Mouse (Mus musculus) limb, embryonic 14.5 days (tissue): ENCODE measurements around the gene Npw. TPM values are rescaled to one million over a fixed set of nuclear protein-coding genes. Genes with fewer than 3 reads are reported as not detected.

Experiments used
- ATAC-seq: fragments of 200-750 bp; cut with Nextera tagmentation; 2 replicates; pipeline ENCODE4 v1.8.0; 2017; ENCODE audit warnings: low read depth, moderate number of reproducible peaks, moderate TSS enrichment; ENCODE audit not compliant: low FRiP score
- DNase-seq: peaks from one replicate; pipeline ENCODE4 v3.0.0-alpha.2; 2015; ENCODE audit warnings: low spot score
- H3K27ac ChIP-seq: fragments of 300-500 bp; sonication (generic); replicated peaks from 2 replicates; pipeline ENCODE4 v1.5.1; 2014; ENCODE audit warnings: low read depth, mild to moderate bottlenecking, low read length, moderate library complexity, mixed read lengths
- H3K27me3 ChIP-seq: fragments of 300-500 bp; sonication (generic); 2 replicates; pipeline ENCODE4 v1.6.1; 2014; ENCODE audit warnings: low read length, mixed read lengths; ENCODE audit not compliant: control insufficient read depth, insufficient read depth
- H3K36me3 ChIP-seq: fragments of 300-500 bp; sonication (generic); 2 replicates; pipeline ENCODE4 v1.6.1; 2014; ENCODE audit warnings: mild to moderate bottlenecking, low read length, moderate library complexity, mixed read lengths; ENCODE audit not compliant: control insufficient read depth, insufficient read depth
- H3K4me1 ChIP-seq: fragments of 300-500 bp; sonication (generic); 2 replicates; pipeline ENCODE4 v1.6.1; 2014; ENCODE audit warnings: antibody characterized with exemption, low read length, mixed read lengths; ENCODE audit not compliant: control insufficient read depth, insufficient read depth
- H3K4me2 ChIP-seq: fragments of 300-500 bp; sonication (generic); replicated peaks from 2 replicates; pipeline ENCODE4 v1.6.1; 2014; ENCODE audit warnings: low read depth, mild to moderate bottlenecking, low read length, moderate library complexity; ENCODE audit not compliant: severe bottlenecking
- H3K4me3 ChIP-seq: fragments of 300-500 bp; sonication (generic); replicated peaks from 2 replicates; pipeline ENCODE4 v1.5.1; 2014; ENCODE audit warnings: low read length
- H3K9ac ChIP-seq: fragments of 300-500 bp; sonication (generic); 2 replicates; pipeline ENCODE4 v1.6.1; 2014; ENCODE audit warnings: mild to moderate bottlenecking, low read depth, low read length, moderate library complexity; ENCODE audit not compliant: severe bottlenecking
- H3K9me3 ChIP-seq: fragments of 300-500 bp; sonication (generic); 2 replicates; pipeline ENCODE4 v1.6.1; 2016; ENCODE audit warnings: low read length; ENCODE audit not compliant: control insufficient read depth
- POLR2A ChIP-seq: fragments of 200-500 bp; IDR thresholded peaks from 2 replicates; pipeline ENCODE4 v1.8.0; 2012; ENCODE audit warnings: inconsistent platforms, mild to moderate bottlenecking, moderate library complexity, borderline replicate concordance; ENCODE audit not compliant: insufficient read depth, insufficient read length; ENCODE audit errors: extremely low read depth
- WGBS: fragments of 180-500 bp; shearing (Covaris S2); extraction: QIAGEN DNeasy Blood & Tissue Kit; methylation state at CpG from one replicate; pipeline ENCODE4 v1.1.7; 2014; 5-methylcytosine and 5-hydroxymethylcytosine counted together
- polyA plus RNA-seq, 2 experiments: library from polyadenylated mRNA; depleted of rRNA in 1 of 2; stranded (reverse) in 1 of 2; unstranded in 1 of 2; fragments of >200 nt; fragmentation: Nextera tagmentation in 1 of 2; extraction: Ambion mirVana in 1 of 2; gene quantifications; 2 replicates each; pipeline versions ENCODE4 v1.2.1 to v1.2.3; 2012 to 2014

Npw gene
- polyA plus RNA-seq, 2 experiments = 0.41 to 0.58 TPM

DNA sequence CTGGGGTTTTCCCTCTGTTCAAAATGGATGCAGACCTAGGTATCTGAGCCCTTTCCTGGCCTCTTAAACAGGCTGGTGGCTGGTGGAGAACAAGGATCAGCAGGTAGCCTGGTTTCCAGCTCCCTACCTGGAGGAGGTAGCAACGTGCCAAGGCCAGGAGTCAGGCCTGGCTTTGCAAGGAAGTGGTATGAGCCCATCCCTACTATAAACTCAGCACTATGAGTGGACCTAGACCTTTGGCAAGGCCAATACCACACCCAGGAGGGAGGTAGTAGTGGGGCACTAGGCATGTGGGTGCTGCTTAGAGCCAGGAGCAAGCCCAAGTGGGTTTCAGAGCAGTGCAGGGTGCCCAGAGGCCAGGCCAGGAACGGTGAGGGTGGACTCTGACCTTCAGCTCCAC lies 41.2 kb upstream of the Npw start:
- H3K4me1 ChIP-seq = peaks cover 9% of the 10 kb centered on the region

DNA sequence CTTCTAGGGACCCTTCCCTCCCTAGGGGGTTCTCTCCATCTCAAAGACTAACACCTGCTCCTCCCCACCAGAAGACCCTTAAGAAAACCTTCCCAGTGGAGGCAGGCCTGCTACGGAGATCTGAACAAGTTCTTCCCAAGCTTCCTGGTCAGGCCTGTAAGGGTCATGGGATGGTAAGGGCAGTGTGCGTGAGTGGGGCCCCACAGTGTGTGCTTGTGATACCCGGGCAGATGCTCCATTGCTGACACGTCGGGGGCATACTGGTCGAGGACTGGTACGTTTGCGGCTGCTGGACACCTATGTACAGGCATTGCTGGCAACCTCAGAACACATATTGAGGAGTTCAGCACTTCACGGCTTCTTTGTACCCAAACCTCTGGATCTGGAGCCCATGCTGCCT lies 40.5 kb upstream of the Npw start:
- Histone ChIP-seq H3K27ac (no peak overlapping the region), H3K9ac (0 out of 2 replicates have a peak overlapping the region, but pooled peaks have one; percentile 4), H3K4me1 (peaks cover 9% of the 10 kb centered on the region), H3K9me3 (no peaks in the 10 kb centered on the region), H3K27me3 (no peaks in the 10 kb centered on the region), H3K36me3 (peaks cover 40% of the 10 kb centered on the region), H3K4me2 (no peak overlapping the region), H3K4me3 (no peak overlapping the region)
- ATAC-seq (no peak), DNase-seq (no peak)
- no peak for TF ChIP-seq POLR2A
- WGBS = 68% methylated on average over 9 of the region's 9 CpGs

More for the DNA sequence above, 41.2 kb upstream of the Npw start:
- TF ChIP-seq POLR2A = no peak
- Histone ChIP-seq H3K9me3 (no peaks in the 10 kb centered on the region), H3K36me3 (peaks cover 47% of the 10 kb centered on the region), H3K27me3 (no peaks in the 10 kb centered on the region), H3K4me2 (no peak overlapping the region), H3K9ac (no peak overlapping the region), H3K27ac (no peak overlapping the region), H3K4me3 (no peak overlapping the region)
- ATAC-seq (no peak), DNase-seq (no peak)
- 94% methylated on average over 2 of the region's 2 CpGs for WGBS

DNA sequence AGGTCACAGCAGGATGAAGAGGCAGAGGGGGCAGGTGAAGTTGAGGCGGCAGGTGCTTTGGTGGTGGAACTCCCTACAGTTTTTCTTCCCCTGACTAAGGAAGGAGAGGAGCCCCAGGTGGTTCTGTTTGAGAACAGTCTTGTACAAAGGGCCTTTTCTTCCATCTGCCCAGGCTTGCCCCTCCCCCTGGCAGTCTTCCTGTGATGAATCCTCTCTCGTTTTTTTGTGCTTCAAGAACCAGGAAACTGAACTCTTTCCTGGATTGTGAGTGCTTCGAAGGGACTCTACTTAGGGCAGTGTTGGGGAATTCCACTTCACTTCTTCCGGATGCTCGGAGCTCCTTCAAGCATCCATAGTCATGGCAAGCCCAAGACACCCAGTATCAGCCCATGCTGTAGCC lies 39.7 kb upstream of the Npw start:
- Histone ChIP-seq H3K4me3 (no peak overlapping the region), H3K27me3 (no peaks in the 10 kb centered on the region), H3K9me3 (no peaks in the 10 kb centered on the region), H3K36me3 (peaks cover 41% of the 10 kb centered on the region), H3K4me1 (peaks cover 9% of the 10 kb centered on the region), H3K4me2 (no peak overlapping the region), H3K9ac (no peak overlapping the region), H3K27ac (no peak overlapping the region)
- ATAC-seq (no peak), DNase-seq (no peak)
- WGBS = 36% methylated on average over 5 of the region's 5 CpGs
- TF ChIP-seq POLR2A = no peak

DNA sequence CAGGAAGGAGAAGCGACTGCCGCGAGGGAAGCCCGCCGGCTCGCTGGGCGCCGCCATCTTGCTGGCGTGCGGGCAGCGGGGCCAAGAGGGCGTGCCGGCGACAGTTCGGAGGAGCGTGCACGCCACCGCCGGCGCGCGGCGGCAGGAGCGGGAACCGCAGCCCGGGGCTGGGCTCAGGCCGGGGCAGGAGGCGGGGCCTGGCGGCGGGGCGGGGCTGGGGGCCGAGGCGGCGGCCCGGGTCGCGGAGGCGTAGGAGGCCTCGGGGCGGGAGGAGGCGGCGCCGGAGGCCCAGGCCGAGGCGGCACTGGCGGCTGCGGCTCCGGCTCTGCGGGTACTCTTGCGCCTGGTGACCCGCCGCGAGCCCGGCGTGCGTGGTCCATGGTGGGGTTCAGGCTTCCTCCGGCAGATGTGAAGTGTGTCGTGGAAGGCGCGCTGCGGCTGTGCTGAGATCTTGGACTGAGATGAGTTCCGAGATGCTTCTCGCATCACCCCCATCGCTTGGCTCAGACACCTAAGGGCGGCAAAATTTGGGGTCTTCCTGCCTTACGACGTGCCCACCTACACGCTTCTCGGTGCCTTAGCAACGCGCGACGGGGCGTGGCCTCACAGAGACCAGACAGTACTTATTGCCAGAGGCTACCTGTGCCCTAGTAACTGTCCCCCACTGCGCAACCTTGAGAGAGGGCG lies 37.9 kb upstream of the Npw start, which contains the start of the genes Gfer and Noxo1:
Gfer (minus strand) TSS at position 146 of the 687 bp plus-strand sequence.
Noxo1 (plus strand) TSS at position 224 of the 687 bp plus-strand sequence.
- WGBS = 2% methylated on average over 30 of the region's 76 CpGs
- Histone ChIP-seq H3K27ac (peak within 1 kb of the TSS; percentile 79), H3K36me3 (peaks cover 34% of the 10 kb centered on the region), H3K4me3 (peak within 1 kb of the TSS; percentile 84), H3K9ac (peak within 1 kb of the TSS; percentile 77), H3K4me2 (peak within 1 kb of the TSS; percentile 73), H3K27me3 (no peaks in the 10 kb centered on the region), H3K9me3 (no peaks in the 10 kb centered on the region), H3K4me1 (peaks cover 9% of the 10 kb centered on the region)
- ATAC-seq (peak; percentile 92), DNase-seq (peak; percentile 78)
- TF ChIP-seq POLR2A = peak; percentile 77; the same call in 1 of the 2 replicates

DNA sequence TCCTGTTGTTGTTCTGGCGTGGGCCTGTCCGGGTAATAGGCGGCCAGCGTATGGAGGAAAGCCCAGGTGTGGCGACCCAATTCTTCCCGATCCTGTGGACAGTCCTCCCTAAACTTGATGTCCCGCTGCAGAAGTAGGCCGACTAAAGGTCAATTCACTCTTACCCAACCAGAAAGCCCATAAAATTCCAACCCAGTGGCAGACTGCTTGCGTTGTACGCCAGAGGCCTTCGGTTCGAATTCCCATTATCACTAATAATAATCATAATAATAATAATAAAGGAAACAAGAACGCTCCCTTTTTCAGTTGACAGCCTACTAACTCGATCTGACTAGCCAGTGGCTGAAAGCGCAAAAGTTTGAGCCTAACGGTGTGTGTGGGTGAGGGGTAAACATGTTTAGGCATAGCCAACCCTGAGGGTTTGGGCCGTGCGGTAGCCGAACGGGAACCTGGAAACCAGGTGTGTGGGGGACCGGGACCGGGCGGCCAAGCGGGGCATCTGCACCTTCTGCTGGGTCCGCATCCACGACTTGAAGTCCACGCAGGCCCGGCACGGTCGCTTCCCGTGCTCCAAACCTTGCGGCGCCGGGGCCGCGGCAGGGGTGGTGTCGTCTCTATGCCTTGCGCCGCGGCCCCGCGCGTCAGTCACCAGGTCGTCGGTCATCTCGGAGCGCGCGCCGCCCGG lies 37.2 kb upstream of the Npw start:
- WGBS = 5% methylated on average over 45 of the region's 51 CpGs
- ATAC-seq (peak; percentile 31; the same call in 1 of the 2 replicates), DNase-seq (no peak)
- Histone ChIP-seq H3K9me3 (no peaks in the 10 kb centered on the region), H3K4me1 (peaks cover 9% of the 10 kb centered on the region), H3K27ac (peak overlapping the region; percentile 79), H3K9ac (peak overlapping the region; percentile 77), H3K4me3 (peak overlapping the region; percentile 84), H3K4me2 (peak overlapping the region; percentile 73), H3K36me3 (peaks cover 27% of the 10 kb centered on the region), H3K27me3 (peaks cover 4% of the 10 kb centered on the region; the same call in 1 of the 2 replicates)
- no peak for TF ChIP-seq POLR2A
